Mouse (Mus musculus) hindbrain, embryonic 12.5 days (tissue): ENCODE results near the gene Rtraf. TPM values are rescaled to one million over a fixed set of nuclear protein-coding genes. Genes with fewer than 3 reads are reported as not detected.
A peak's percentile ranks its signal among the peaks of the same experiment; 100 is the strongest.

Source experiments
- ATAC-seq: fragments of 200-750 bp; cut with Nextera tagmentation; 2 replicates; pipeline ENCODE4 v1.8.0; 2017; ENCODE audit warnings: moderate TSS enrichment; ENCODE audit not compliant: low FRiP score
- H3K27ac ChIP-seq: fragments of 300-500 bp; sonication (generic); 2 replicates; pipeline ENCODE4 v1.5.1; 2016; ENCODE audit warnings: mild to moderate bottlenecking
- H3K27me3 ChIP-seq: fragments of 300-500 bp; sonication (generic); 2 replicates; pipeline ENCODE4 v1.6.1; 2016; ENCODE audit warnings: mild to moderate bottlenecking
- H3K36me3 ChIP-seq: fragments of 300-500 bp; sonication (generic); 2 replicates; pipeline ENCODE4 v1.6.1; 2016; ENCODE audit warnings: mild to moderate bottlenecking
- H3K4me1 ChIP-seq: fragments of 300-500 bp; sonication (generic); 2 replicates; pipeline ENCODE4 v1.6.1; 2016
- H3K4me2 ChIP-seq: fragments of 300-500 bp; sonication (generic); replicated peaks from 2 replicates; pipeline ENCODE4 v1.6.1; 2016; ENCODE audit warnings: mild to moderate bottlenecking
- H3K4me3 ChIP-seq: fragments of 300-500 bp; sonication (generic); 2 replicates; pipeline ENCODE4 v1.5.1; 2016; ENCODE audit warnings: mild to moderate bottlenecking
- H3K9ac ChIP-seq: fragments of 300-500 bp; sonication (generic); 2 replicates; pipeline ENCODE4 v1.6.1; 2016; ENCODE audit warnings: mild to moderate bottlenecking, moderate library complexity
- H3K9me3 ChIP-seq: fragments of 300-500 bp; sonication (generic); replicated peaks from 2 replicates; pipeline ENCODE4 v1.6.1; 2016; ENCODE audit warnings: mild to moderate bottlenecking
- WGBS: fragments of 180-500 bp; shearing (Covaris S2); methylation state at CpG from one replicate; pipeline ENCODE4 v1.1.7; 2016; 5-methylcytosine and 5-hydroxymethylcytosine counted together
- polyA plus RNA-seq: library from polyadenylated mRNA; unstranded; fragments of >200 nt; fragmentation: Nextera tagmentation; extraction: Ambion mirVana; gene quantifications from 2 replicates; pipeline ENCODE4 v1.2.1, GENCODE M21; 2016

Gene Rtraf
- polyA plus RNA-seq, 1 experiment from 2014 or later: 235 TPM

- ATAC-seq: no peak
- no peaks in the 10 kb centered on the region for H3K27me3 ChIP-seq
Observed at GRCm38 (mm10) chr14:19765539-19766379, 57.9 kb downstream of the Rtraf start.

GRCm38 (mm10) chr14:19764331-19764730 is 59.3 kb downstream of the Rtraf start:
- Histone ChIP-seq H3K4me1 (peaks cover 41% of the 10 kb centered on the region), H3K4me3 (no peak overlapping the region), H3K27me3 (no peaks in the 10 kb centered on the region), H3K27ac (no peak overlapping the region), H3K36me3 (no peaks in the 10 kb centered on the region), H3K4me2 (no peak overlapping the region), H3K9ac (no peak overlapping the region), H3K9me3 (no peaks in the 10 kb centered on the region)
- WGBS: 83% methylated on average over 8 of the region's 8 CpGs
- no peak for ATAC-seq

More at GRCm38 (mm10) chr14:19765539-19766379, 57.9 kb downstream of the Rtraf start:
- 59% methylated on average over 9 of the region's 9 CpGs for WGBS
- H3K4me3 ChIP-seq: no peak overlapping the region
- no peak overlapping the region for H3K9ac ChIP-seq
- no peak overlapping the region for H3K27ac ChIP-seq
- no peaks in the 10 kb centered on the region for H3K36me3 ChIP-seq
- no peak overlapping the region for H3K4me2 ChIP-seq
- H3K9me3 ChIP-seq: no peaks in the 10 kb centered on the region
- peaks cover 45% of the 10 kb centered on the region for H3K4me1 ChIP-seq

GRCm38 (mm10) chr14:19763527-19763926 is 60.1 kb downstream of the Rtraf start:
- 42% methylated on average over 8 of the region's 8 CpGs for WGBS
- Histone ChIP-seq H3K27me3 (no peaks in the 10 kb centered on the region), H3K4me1 (peaks cover 41% of the 10 kb centered on the region), H3K4me3 (no peak overlapping the region), H3K4me2 (no peak overlapping the region), H3K9me3 (no peaks in the 10 kb centered on the region), H3K27ac (0 out of 2 replicates have a peak overlapping the region, but pooled peaks have one; percentile 7), H3K9ac (no peak overlapping the region), H3K36me3 (no peaks in the 10 kb centered on the region)
- no peak for ATAC-seq

GRCm38 (mm10) chr14:19762014-19762413 is 61.6 kb downstream of the Rtraf start:
- Histone ChIP-seq H3K4me3 (no peak overlapping the region), H3K9ac (no peak overlapping the region), H3K4me1 (peaks cover 35% of the 10 kb centered on the region), H3K27me3 (no peaks in the 10 kb centered on the region), H3K27ac (no peak overlapping the region), H3K36me3 (no peaks in the 10 kb centered on the region), H3K4me2 (no peak overlapping the region), H3K9me3 (no peaks in the 10 kb centered on the region)
- 47% methylated on average over 4 of the region's 4 CpGs for WGBS
- no peak for ATAC-seq

Other genes with a start within 250 kb of the Rtraf start
- 3.9 and 4.3 TPM in 2 replicates for gene Gm2237, start 238.7 kb downstream of the Rtraf start, polyA plus RNA-seq
- gene Gm5458, start 221.2 kb downstream of the Rtraf start, polyA plus RNA-seq: not detected in 2 replicates
- gene Nid2, start 72.6 kb downstream of the Rtraf start, polyA plus RNA-seq: 68.8 and 78.8 TPM in 2 replicates
- gene Gng2, start 153.8 kb upstream of the Rtraf start, polyA plus RNA-seq: 203 and 213 TPM in 2 replicates